Mouse (Mus musculus): ENCODE measurements around the gene Flt4.

- no peak for TF ChIP-seq CTCF (IDR thresholded peaks at IDR 0.05; ENCODE audit: borderline replicate concordance, insufficient read depth, low read length)
- TF ChIP-seq POLR2A (IDR thresholded peaks at IDR 0.05; ENCODE audit: low read depth, low read length): no peak
Observed at GRCm38 (mm10) chr11:49650994-49651761, 42.1 kb downstream of the Flt4 start.

All from embryonic fibroblast, embryonic 13.5 days (primary cell).